Mouse (Mus musculus): ENCODE results near the gene Tnip3. TPM values are rescaled to one million over a fixed set of nuclear protein-coding genes. Genes with fewer than 3 reads are reported as not detected.

Tnip3 gene
- polyA plus RNA-seq, 1 experiment from 2014 or later: not detected

- no peak for ATAC-seq (ENCODE audit: insufficient number of reproducible peaks, insufficient read depth, low FRiP score, low TSS enrichment, low read depth)
- H3K27me3 ChIP-seq: no peaks in the 10 kb centered on the region
- 79% methylated on average over 1 of the region's 1 CpGs for WGBS
Observed at GRCm38 (mm10) chr6:65588847-65589246, 63.7 kb downstream of the Tnip3 start.

GRCm38 (mm10) chr6:65590018-65590417 is 64.9 kb downstream of the Tnip3 start:
- no peak for ATAC-seq (ENCODE audit: insufficient number of reproducible peaks, insufficient read depth, low FRiP score, low TSS enrichment, low read depth)

More at GRCm38 (mm10) chr6:65588847-65589246, 63.7 kb downstream of the Tnip3 start:
- no peaks in the 10 kb centered on the region for H3K4me1 ChIP-seq
- no peaks in the 10 kb centered on the region for H3K9me3 ChIP-seq
- H3K36me3 ChIP-seq: no peaks in the 10 kb centered on the region
- no peak overlapping the region for H3K4me2 ChIP-seq
- H3K9ac ChIP-seq: no peak overlapping the region
- H3K27ac ChIP-seq: no peak overlapping the region
- H3K4me3 ChIP-seq: no peak overlapping the region

GRCm38 (mm10) chr6:65594171-65594570 is 69.1 kb downstream of the Tnip3 start:
- no peaks in the 10 kb centered on the region for H3K27me3 ChIP-seq
- H3K27ac ChIP-seq: no peak overlapping the region
- no peaks in the 10 kb centered on the region for H3K36me3 ChIP-seq
- WGBS: 78% methylated on average over 3 of the region's 3 CpGs
- no peak overlapping the region for H3K4me2 ChIP-seq
- no peak for ATAC-seq (ENCODE audit: insufficient number of reproducible peaks, insufficient read depth, low FRiP score, low TSS enrichment, low read depth)
- no peak overlapping the region for H3K4me3 ChIP-seq
- H3K4me1 ChIP-seq: no peaks in the 10 kb centered on the region
- H3K9me3 ChIP-seq: no peaks in the 10 kb centered on the region
- H3K9ac ChIP-seq: no peak overlapping the region

More at GRCm38 (mm10) chr6:65590018-65590417, 64.9 kb downstream of the Tnip3 start:
- WGBS: 85% methylated on average over 2 of the region's 2 CpGs
- H3K9me3 ChIP-seq: no peaks in the 10 kb centered on the region
- H3K27ac ChIP-seq: no peak overlapping the region
- no peaks in the 10 kb centered on the region for H3K27me3 ChIP-seq
- no peak overlapping the region for H3K4me2 ChIP-seq
- H3K36me3 ChIP-seq: no peaks in the 10 kb centered on the region
- H3K4me1 ChIP-seq: no peaks in the 10 kb centered on the region
- no peak overlapping the region for H3K4me3 ChIP-seq
- H3K9ac ChIP-seq: no peak overlapping the region

DNA sequence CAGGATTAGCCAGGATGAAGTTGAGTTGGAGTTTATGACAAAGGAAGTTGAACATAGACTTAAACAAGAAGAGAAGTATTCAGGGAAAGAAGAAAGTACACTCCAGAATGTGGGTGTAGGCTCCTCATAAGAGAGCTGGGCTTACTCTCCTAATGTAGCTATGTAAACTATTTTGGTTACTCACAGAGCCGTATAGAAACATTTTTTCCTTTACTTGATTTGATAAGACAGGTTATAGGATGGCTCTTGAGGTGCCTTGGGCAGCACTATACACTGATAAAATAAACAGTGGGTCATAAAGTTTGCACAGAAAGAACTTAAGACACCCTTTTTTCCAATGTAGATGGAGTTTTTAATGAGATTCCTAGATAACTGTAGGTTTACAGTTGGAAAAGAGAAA is 70.3 kb downstream of the Tnip3 start:
- Histone ChIP-seq H3K4me2 (no peak overlapping the region), H3K36me3 (no peaks in the 10 kb centered on the region), H3K4me1 (no peaks in the 10 kb centered on the region), H3K9me3 (no peaks in the 10 kb centered on the region), H3K4me3 (no peak overlapping the region), H3K27ac (no peak overlapping the region), H3K9ac (no peak overlapping the region), H3K27me3 (no peaks in the 10 kb centered on the region)
- 81% methylated on average over 1 of the region's 1 CpGs for WGBS
- ATAC-seq (ENCODE audit: insufficient number of reproducible peaks, insufficient read depth, low FRiP score, low TSS enrichment, low read depth): no peak

- H3K4me1 ChIP-seq: no peaks in the 10 kb centered on the region
- ATAC-seq (ENCODE audit: insufficient number of reproducible peaks, insufficient read depth, low FRiP score, low TSS enrichment, low read depth): no peak
- H3K27me3 ChIP-seq: no peaks in the 10 kb centered on the region
- no peaks in the 10 kb centered on the region for H3K9me3 ChIP-seq
- no peaks in the 10 kb centered on the region for H3K36me3 ChIP-seq
- H3K4me3 ChIP-seq: no peak overlapping the region
- H3K9ac ChIP-seq: no peak overlapping the region
- no peak overlapping the region for H3K4me2 ChIP-seq
- H3K27ac ChIP-seq: no peak overlapping the region
- 15% methylated on average over 12 of the region's 12 CpGs for WGBS
Observed at GRCm38 (mm10) chr6:65597056-65597818, 72.1 kb downstream of the Tnip3 start.

- H3K4me1 ChIP-seq: no peaks in the 10 kb centered on the region
- no peak overlapping the region for H3K4me2 ChIP-seq
- H3K9ac ChIP-seq: no peak overlapping the region
- H3K27me3 ChIP-seq: no peaks in the 10 kb centered on the region
- H3K4me3 ChIP-seq: no peak overlapping the region
- WGBS: 73% methylated on average over 3 of the region's 3 CpGs
- no peaks in the 10 kb centered on the region for H3K36me3 ChIP-seq
- H3K27ac ChIP-seq: no peak overlapping the region
- no peaks in the 10 kb centered on the region for H3K9me3 ChIP-seq
- ATAC-seq (ENCODE audit: insufficient number of reproducible peaks, insufficient read depth, low FRiP score, low TSS enrichment, low read depth): no peak
Observed at GRCm38 (mm10) chr6:65598522-65598921, 73.4 kb downstream of the Tnip3 start.

- no peak for ATAC-seq (ENCODE audit: insufficient number of reproducible peaks, insufficient read depth, low FRiP score, low TSS enrichment, low read depth)
- H3K27me3 ChIP-seq: no peaks in the 10 kb centered on the region
- H3K4me1 ChIP-seq: no peaks in the 10 kb centered on the region
- H3K4me2 ChIP-seq: no peak overlapping the region
- 30% methylated on average over 7 of the region's 7 CpGs for WGBS
- H3K36me3 ChIP-seq: no peaks in the 10 kb centered on the region
- no peak overlapping the region for H3K27ac ChIP-seq
- H3K9me3 ChIP-seq: no peaks in the 10 kb centered on the region
- no peak overlapping the region for H3K4me3 ChIP-seq
- no peak overlapping the region for H3K9ac ChIP-seq
Observed at GRCm38 (mm10) chr6:65599865-65600739, 75.0 kb downstream of the Tnip3 start.

DNA sequence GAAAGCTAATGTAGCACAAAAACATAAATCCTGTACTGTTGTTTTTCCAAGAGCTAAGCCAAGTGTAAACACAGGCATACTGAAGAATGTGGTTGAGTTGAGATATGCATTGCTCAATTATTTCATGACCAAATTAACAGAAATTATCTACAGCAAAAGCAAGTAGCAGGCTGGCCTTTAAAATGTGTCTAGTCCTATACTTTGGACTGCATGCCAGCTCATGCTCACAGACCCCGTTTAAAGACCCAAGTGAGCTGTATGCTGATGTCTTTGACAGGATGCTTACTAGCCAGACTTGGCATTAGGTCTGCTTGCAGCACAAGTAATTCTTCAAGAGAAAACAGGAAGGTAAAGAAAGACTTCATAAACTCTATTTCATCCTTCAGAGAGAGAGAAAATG is 75.8 kb downstream of the Tnip3 start:
- no peaks in the 10 kb centered on the region for H3K4me1 ChIP-seq
- no peaks in the 10 kb centered on the region for H3K27me3 ChIP-seq
- no peak overlapping the region for H3K27ac ChIP-seq
- ATAC-seq (ENCODE audit: insufficient number of reproducible peaks, insufficient read depth, low FRiP score, low TSS enrichment, low read depth): no peak
- H3K9ac ChIP-seq: no peak overlapping the region
- 55% methylated on average over 1 of the region's 1 CpGs for WGBS
- no peaks in the 10 kb centered on the region for H3K36me3 ChIP-seq
- no peaks in the 10 kb centered on the region for H3K9me3 ChIP-seq
- no peak overlapping the region for H3K4me2 ChIP-seq
- H3K4me3 ChIP-seq: no peak overlapping the region

DNA sequence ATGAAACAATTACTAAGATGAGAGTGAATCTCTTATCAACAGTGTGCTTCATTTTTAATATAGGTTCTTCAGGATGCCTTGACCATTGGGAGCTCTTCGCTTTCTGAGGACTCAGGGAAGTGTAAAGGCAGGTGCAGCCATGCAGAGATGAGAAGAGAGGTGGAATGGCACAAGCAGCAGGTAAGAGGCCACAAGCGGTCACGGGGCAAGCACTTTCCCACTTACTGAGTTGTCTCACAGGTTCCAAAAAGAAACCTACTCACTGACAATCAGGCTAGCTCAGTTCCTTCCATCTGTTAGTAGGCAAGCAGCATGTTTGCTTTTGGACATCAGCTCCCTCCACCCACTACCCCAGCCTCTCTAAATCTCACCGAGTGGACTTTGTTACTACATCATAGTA is 80.7 kb downstream of the Tnip3 start:
- Histone ChIP-seq H3K4me1 (no peaks in the 10 kb centered on the region), H3K4me3 (no peak overlapping the region), H3K9ac (no peak overlapping the region), H3K27me3 (no peaks in the 10 kb centered on the region), H3K27ac (no peak overlapping the region), H3K4me2 (no peak overlapping the region), H3K36me3 (no peaks in the 10 kb centered on the region), H3K9me3 (no peaks in the 10 kb centered on the region)
- ATAC-seq (ENCODE audit: insufficient number of reproducible peaks, insufficient read depth, low FRiP score, low TSS enrichment, low read depth): no peak
- WGBS: 81% methylated on average over 4 of the region's 4 CpGs

- Histone ChIP-seq H3K27ac (no peak overlapping the region), H3K4me2 (no peak overlapping the region), H3K4me3 (no peak overlapping the region), H3K4me1 (no peaks in the 10 kb centered on the region), H3K36me3 (no peaks in the 10 kb centered on the region), H3K9me3 (no peaks in the 10 kb centered on the region), H3K9ac (no peak overlapping the region), H3K27me3 (no peaks in the 10 kb centered on the region)
- ATAC-seq (ENCODE audit: insufficient number of reproducible peaks, insufficient read depth, low FRiP score, low TSS enrichment, low read depth): no peak
Observed at GRCm38 (mm10) chr6:65606946-65607345, 81.8 kb downstream of the Tnip3 start.

DNA sequence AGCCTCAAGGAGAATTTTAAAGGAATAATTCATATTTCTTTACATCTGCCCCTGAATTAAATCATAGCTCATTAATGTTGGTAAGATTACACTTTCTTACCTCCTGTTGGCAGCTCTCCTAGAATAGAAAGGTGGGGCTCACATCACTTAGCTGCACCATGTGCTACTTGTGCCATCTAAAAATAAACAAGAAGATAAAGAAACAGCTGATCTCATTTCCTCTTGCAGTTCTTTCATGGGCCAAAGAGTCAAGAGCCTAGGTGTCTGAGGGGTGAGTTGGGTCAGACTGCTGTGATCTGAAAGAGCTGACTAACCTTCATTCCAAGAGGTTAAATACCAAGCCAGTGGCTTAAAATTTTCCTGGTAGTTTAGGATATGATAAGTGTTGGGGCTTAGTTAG is 86.7 kb downstream of the Tnip3 start:
- H3K4me1 ChIP-seq: no peaks in the 10 kb centered on the region
- H3K36me3 ChIP-seq: no peaks in the 10 kb centered on the region
- H3K27ac ChIP-seq: no peak overlapping the region
- no peak overlapping the region for H3K4me3 ChIP-seq
- no peak for ATAC-seq (ENCODE audit: insufficient number of reproducible peaks, insufficient read depth, low FRiP score, low TSS enrichment, low read depth)
- no peak overlapping the region for H3K4me2 ChIP-seq
- H3K9me3 ChIP-seq: no peaks in the 10 kb centered on the region
- no peaks in the 10 kb centered on the region for H3K27me3 ChIP-seq
- no peak overlapping the region for H3K9ac ChIP-seq
